Mouse (Mus musculus): ENCODE data around the gene Atp5j2.
A peak's percentile ranks its signal among the peaks of the same experiment; 100 is the strongest.

The Atp5j2 gene

GRCm38 (mm10) chr5:145167306-145167661, 24.6 kb downstream of the Atp5j2 start:
- no peak for DNase-seq (ENCODE audit: low read depth, low spot score)
- Histone ChIP-seq H3K27me3 (ENCODE audit: control insufficient read depth, insufficient read depth, low read length, poor library complexity, severe bottlenecking) (no peaks in the 10 kb centered on the region), H3K36me3 (ENCODE audit: control insufficient read depth, insufficient read depth, low read length, poor library complexity, severe bottlenecking) (peaks cover 2% of the 10 kb centered on the region; the same call in 1 of the 2 replicates)

- Histone ChIP-seq H3K27me3 (ENCODE audit: control insufficient read depth, insufficient read depth, low read length, poor library complexity, severe bottlenecking) (no peaks in the 10 kb centered on the region), H3K36me3 (ENCODE audit: control insufficient read depth, insufficient read depth, low read length, poor library complexity, severe bottlenecking) (peaks cover 2% of the 10 kb centered on the region; the same call in 1 of the 2 replicates)
- DNase-seq (ENCODE audit: low read depth, low spot score) = peak; percentile 98
These were observed 25.1 kb downstream of the Atp5j2 start, which contains the start of the genes Ptcd1 and Cpsf4 for GRCm38 (mm10) chr5:145166536-145167305. Gene Ptcd1, minus strand, starts transcription at chr5:145167108. Gene Cpsf4, plus strand, starts transcription at chr5:145167213.

- no peak for DNase-seq (ENCODE audit: low read depth, low spot score)
- Histone ChIP-seq H3K27me3 (ENCODE audit: control insufficient read depth, insufficient read depth, low read length, poor library complexity, severe bottlenecking) (no peaks in the 10 kb centered on the region), H3K36me3 (ENCODE audit: control insufficient read depth, insufficient read depth, low read length, poor library complexity, severe bottlenecking) (peaks cover under 1% of the 10 kb centered on the region; the same call in 1 of the 2 replicates)
These were observed 26.7 kb downstream of the Atp5j2 start for GRCm38 (mm10) chr5:145165184-145165583.

- no peaks in the 10 kb centered on the region for H3K36me3 ChIP-seq (ENCODE audit: control insufficient read depth, insufficient read depth, low read length, poor library complexity, severe bottlenecking)
- no peaks in the 10 kb centered on the region for H3K27me3 ChIP-seq (ENCODE audit: control insufficient read depth, insufficient read depth, low read length, poor library complexity, severe bottlenecking)
- DNase-seq (ENCODE audit: low read depth, low spot score) = no peak
These were observed 27.2 kb downstream of the Atp5j2 start for GRCm38 (mm10) chr5:145164710-145165109.

GRCm38 (mm10) chr5:145161361-145161760, 30.5 kb downstream of the Atp5j2 start:
- Histone ChIP-seq H3K27me3 (ENCODE audit: control insufficient read depth, insufficient read depth, low read length, poor library complexity, severe bottlenecking) (no peaks in the 10 kb centered on the region), H3K36me3 (ENCODE audit: control insufficient read depth, insufficient read depth, low read length, poor library complexity, severe bottlenecking) (peaks cover 4% of the 10 kb centered on the region)
- DNase-seq (ENCODE audit: low read depth, low spot score) = no peak

GRCm38 (mm10) chr5:145152690-145153089, 39.2 kb downstream of the Atp5j2 start:
- H3K36me3 ChIP-seq (ENCODE audit: control insufficient read depth, insufficient read depth, low read length, poor library complexity, severe bottlenecking) = peaks cover 23% of the 10 kb centered on the region
- no peak for DNase-seq (ENCODE audit: low read depth, low spot score)
- no peaks in the 10 kb centered on the region for H3K27me3 ChIP-seq (ENCODE audit: control insufficient read depth, insufficient read depth, low read length, poor library complexity, severe bottlenecking)

- Histone ChIP-seq H3K36me3 (ENCODE audit: control insufficient read depth, insufficient read depth, low read length, poor library complexity, severe bottlenecking) (peaks cover 30% of the 10 kb centered on the region), H3K27me3 (ENCODE audit: control insufficient read depth, insufficient read depth, low read length, poor library complexity, severe bottlenecking) (no peaks in the 10 kb centered on the region)
- no peak for DNase-seq (ENCODE audit: low read depth, low spot score)
These were observed 42.6 kb downstream of the Atp5j2 start for GRCm38 (mm10) chr5:145149294-145149693.

- DNase-seq (ENCODE audit: low read depth, low spot score) = no peak
- Histone ChIP-seq H3K27me3 (ENCODE audit: control insufficient read depth, insufficient read depth, low read length, poor library complexity, severe bottlenecking) (no peaks in the 10 kb centered on the region), H3K36me3 (ENCODE audit: control insufficient read depth, insufficient read depth, low read length, poor library complexity, severe bottlenecking) (peaks cover 33% of the 10 kb centered on the region)
These were observed 44.1 kb downstream of the Atp5j2 start for GRCm38 (mm10) chr5:145147748-145148147.

GRCm38 (mm10) chr5:145140611-145141010, 51.3 kb downstream of the Atp5j2 start:
- DNase-seq (ENCODE audit: low read depth, low spot score) = no peak
- peaks cover 14% of the 10 kb centered on the region; the same call in 1 of the 2 replicates for H3K36me3 ChIP-seq (ENCODE audit: control insufficient read depth, insufficient read depth, low read length, poor library complexity, severe bottlenecking)
- no peaks in the 10 kb centered on the region for H3K27me3 ChIP-seq (ENCODE audit: control insufficient read depth, insufficient read depth, low read length, poor library complexity, severe bottlenecking)

GRCm38 (mm10) chr5:145139571-145140519, 52.0 kb downstream of the Atp5j2 start, which contains the start of the genes Pdap1 and Bud31:
Gene Pdap1, minus strand, starts transcription at chr5:145140238.
Gene Bud31, plus strand, starts transcription at chr5:145140362.
- H3K27me3 ChIP-seq (ENCODE audit: control insufficient read depth, insufficient read depth, low read length, poor library complexity, severe bottlenecking) = no peaks in the 10 kb centered on the region

GRCm38 (mm10) chr5:145138836-145139235, 53.0 kb downstream of the Atp5j2 start:
- H3K27me3 ChIP-seq (ENCODE audit: control insufficient read depth, insufficient read depth, low read length, poor library complexity, severe bottlenecking) = no peaks in the 10 kb centered on the region
- no peak for DNase-seq (ENCODE audit: low read depth, low spot score)
- peaks cover 5% of the 10 kb centered on the region for H3K36me3 ChIP-seq (ENCODE audit: control insufficient read depth, insufficient read depth, low read length, poor library complexity, severe bottlenecking)

More at GRCm38 (mm10) chr5:145139571-145140519, 52.0 kb downstream of the Atp5j2 start, which contains the start of the genes Pdap1 and Bud31:
- H3K36me3 ChIP-seq (ENCODE audit: control insufficient read depth, insufficient read depth, low read length, poor library complexity, severe bottlenecking) = peaks cover 6% of the 10 kb centered on the region; the same call in 1 of the 2 replicates
- peak; percentile 95 for DNase-seq (ENCODE audit: low read depth, low spot score)
